Mouse (Mus musculus) embryonic facial prominence, embryonic 11.5 days (tissue): ENCODE measurements around the gene Gyg. TPM values are rescaled to one million over a fixed set of nuclear protein-coding genes. Genes with fewer than 3 reads are reported as not detected.

ENCODE experiments used
- ATAC-seq: fragments of 200-750 bp; cut with Nextera tagmentation; replicated peaks from 2 replicates; pipeline ENCODE4 v1.8.0; 2017; ENCODE audit warnings: low read depth; ENCODE audit not compliant: insufficient number of reproducible peaks, low FRiP score, low TSS enrichment
- DNase-seq: peaks from one replicate; pipeline ENCODE4 v3.0.0-alpha.2; 2015; ENCODE audit warnings: low spot score
- H3K27ac ChIP-seq: fragments of 300-500 bp; sonication (generic); replicated peaks from 2 replicates; pipeline ENCODE4 v1.5.1; 2014; ENCODE audit warnings: mild to moderate bottlenecking, low read depth, low read length, control low read depth
- H3K27me3 ChIP-seq: fragments of 300-500 bp; sonication (generic); 2 replicates; pipeline ENCODE4 v1.6.1; 2014; ENCODE audit warnings: mild to moderate bottlenecking, low read length, moderate library complexity, mixed read lengths; ENCODE audit not compliant: control insufficient read depth, insufficient read depth
- H3K36me3 ChIP-seq: fragments of 300-500 bp; sonication (generic); replicated peaks from 2 replicates; pipeline ENCODE4 v1.6.1; 2014; ENCODE audit warnings: low read depth, mild to moderate bottlenecking, low read length, moderate library complexity, mixed read lengths; ENCODE audit not compliant: control insufficient read depth, insufficient read depth
- H3K4me1 ChIP-seq: fragments of 300-500 bp; sonication (generic); 2 replicates; pipeline ENCODE4 v1.6.1; 2014; ENCODE audit warnings: low read length, mixed read lengths; ENCODE audit not compliant: control insufficient read depth, insufficient read depth
- H3K4me2 ChIP-seq: fragments of 300-500 bp; sonication (generic); 2 replicates; pipeline ENCODE4 v1.6.1; 2014; ENCODE audit warnings: low read depth, mild to moderate bottlenecking, control low read depth, low read length, moderate library complexity
- H3K4me3 ChIP-seq: fragments of 300-500 bp; sonication (generic); 2 replicates; pipeline ENCODE4 v1.5.1; 2014; ENCODE audit warnings: low read depth, low read length, control low read depth
- H3K9ac ChIP-seq: fragments of 300-500 bp; sonication (generic); replicated peaks from 2 replicates; pipeline ENCODE4 v1.6.1; 2014; ENCODE audit warnings: mild to moderate bottlenecking, control low read depth, low read length
- H3K9me3 ChIP-seq: fragments of 300-500 bp; sonication (generic); replicated peaks from 2 replicates; pipeline ENCODE4 v1.6.1; 2016; ENCODE audit warnings: mild to moderate bottlenecking, low read length, inconsistent platforms, mixed read lengths; ENCODE audit not compliant: control insufficient read depth
- WGBS: fragments of 180-500 bp; shearing (Covaris S2); extraction: QIAGEN DNeasy Blood & Tissue Kit; methylation state at CpG from one replicate; pipeline ENCODE4 v1.1.7; 2014; 5-methylcytosine and 5-hydroxymethylcytosine counted together
- polyA plus RNA-seq: library from polyadenylated mRNA; unstranded; fragments of >200 nt; fragmentation: Nextera tagmentation; extraction: Ambion mirVana; gene quantifications from 2 replicates; pipeline ENCODE4 v1.2.1, GENCODE M21; 2014

The Gyg gene
- polyA plus RNA-seq, 1 experiment from 2014 or later, result 57.5 TPM

GRCm38 (mm10) chr3:20141679-20142078 is 13.4 kb downstream of the Gyg start:
- no peaks in the 10 kb centered on the region for H3K36me3 ChIP-seq
- H3K27ac ChIP-seq, result no peak overlapping the region
- no peaks in the 10 kb centered on the region for H3K9me3 ChIP-seq
- no peak overlapping the region for H3K4me2 ChIP-seq
- H3K9ac ChIP-seq, result no peak overlapping the region
- no peak overlapping the region for H3K4me3 ChIP-seq
- 15% methylated on average over 1 of the region's 1 CpGs for WGBS
- H3K27me3 ChIP-seq, result no peaks in the 10 kb centered on the region
- peak; percentile 60; the same call in 1 of the 2 replicates for ATAC-seq
- no peaks in the 10 kb centered on the region for H3K4me1 ChIP-seq
- peak; percentile 75 for DNase-seq

- DNase-seq (no peak), ATAC-seq (no peak)
- Histone ChIP-seq H3K4me2 (no peak overlapping the region), H3K27ac (no peak overlapping the region), H3K9ac (no peak overlapping the region), H3K4me1 (no peaks in the 10 kb centered on the region), H3K36me3 (no peaks in the 10 kb centered on the region), H3K27me3 (no peaks in the 10 kb centered on the region), H3K9me3 (no peaks in the 10 kb centered on the region), H3K4me3 (no peak overlapping the region)
Observed at GRCm38 (mm10) chr3:20141240-20141639, 13.9 kb downstream of the Gyg start.

GRCm38 (mm10) chr3:20136868-20137581 is 18.1 kb downstream of the Gyg start:
- Histone ChIP-seq H3K27ac (no peak overlapping the region), H3K9me3 (no peaks in the 10 kb centered on the region), H3K4me2 (no peak overlapping the region), H3K36me3 (no peaks in the 10 kb centered on the region), H3K4me1 (no peaks in the 10 kb centered on the region), H3K9ac (no peak overlapping the region), H3K27me3 (no peaks in the 10 kb centered on the region), H3K4me3 (no peak overlapping the region)
- ATAC-seq, result no peak
- DNase-seq, result no peak
- WGBS, result 85% methylated on average over 9 of the region's 9 CpGs

DNA sequence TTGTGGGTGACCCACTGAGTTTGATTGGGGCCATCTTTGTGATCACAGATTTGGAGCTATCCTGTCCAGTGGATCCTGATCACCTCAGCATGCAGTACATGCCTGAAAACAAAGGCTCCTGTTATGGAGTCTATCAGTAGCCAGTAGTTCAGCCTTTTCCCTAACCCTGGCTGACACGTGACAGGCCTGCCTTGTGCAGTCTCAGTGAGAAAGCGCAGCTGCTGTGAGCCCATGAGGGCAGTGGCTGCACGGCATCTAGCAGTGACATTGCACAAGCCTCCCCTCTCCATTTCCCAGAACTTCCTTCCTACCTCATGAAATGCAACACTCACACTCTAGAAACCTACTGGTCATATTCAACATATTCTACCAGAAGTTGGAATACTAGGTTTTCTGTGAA is 20.6 kb downstream of the Gyg start:
- Histone ChIP-seq H3K9ac (no peak overlapping the region), H3K27ac (no peak overlapping the region), H3K27me3 (no peaks in the 10 kb centered on the region), H3K4me3 (no peak overlapping the region), H3K4me2 (no peak overlapping the region), H3K36me3 (no peaks in the 10 kb centered on the region), H3K9me3 (no peaks in the 10 kb centered on the region), H3K4me1 (no peaks in the 10 kb centered on the region)
- ATAC-seq (no peak), DNase-seq (no peak)
- WGBS, result 67% methylated on average over 3 of the region's 3 CpGs

DNA sequence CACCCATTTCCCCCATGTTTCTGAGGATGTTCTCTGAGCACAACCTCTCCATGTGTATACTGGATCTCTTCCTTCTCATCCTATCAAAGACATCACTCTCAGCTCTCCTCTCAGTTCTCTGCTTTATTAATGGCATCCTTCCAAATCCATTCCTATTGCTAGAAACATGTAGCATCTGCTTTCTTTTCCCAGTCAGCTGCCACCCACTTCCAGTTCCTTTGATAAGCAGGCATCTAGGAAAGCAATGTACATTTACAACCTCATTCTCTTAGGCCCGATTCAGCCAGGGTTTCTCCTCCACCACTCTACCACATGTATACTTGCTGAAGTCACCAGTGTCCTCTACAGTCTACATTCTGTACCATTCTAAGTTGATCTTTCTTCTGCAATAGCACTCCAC is 21.4 kb downstream of the Gyg start:
- H3K27ac ChIP-seq, result no peak overlapping the region
- ATAC-seq (no peak), DNase-seq (no peak)
- H3K4me2 ChIP-seq, result no peak overlapping the region
- no peak overlapping the region for H3K9ac ChIP-seq
- no peak overlapping the region for H3K4me3 ChIP-seq
- H3K27me3 ChIP-seq, result no peaks in the 10 kb centered on the region
- WGBS, result 93% methylated on average over 1 of the region's 1 CpGs
- H3K9me3 ChIP-seq, result no peaks in the 10 kb centered on the region
- no peaks in the 10 kb centered on the region for H3K4me1 ChIP-seq
- no peaks in the 10 kb centered on the region for H3K36me3 ChIP-seq

GRCm38 (mm10) chr3:20132731-20133130 is 22.4 kb downstream of the Gyg start:
- WGBS, result 87% methylated on average over 1 of the region's 1 CpGs
- H3K4me3 ChIP-seq, result no peak overlapping the region
- no peak overlapping the region for H3K27ac ChIP-seq
- no peaks in the 10 kb centered on the region for H3K9me3 ChIP-seq
- no peaks in the 10 kb centered on the region for H3K36me3 ChIP-seq
- H3K27me3 ChIP-seq, result no peaks in the 10 kb centered on the region
- no peak for DNase-seq
- H3K9ac ChIP-seq, result no peak overlapping the region
- H3K4me2 ChIP-seq, result no peak overlapping the region
- ATAC-seq, result no peak
- H3K4me1 ChIP-seq, result no peaks in the 10 kb centered on the region

DNA sequence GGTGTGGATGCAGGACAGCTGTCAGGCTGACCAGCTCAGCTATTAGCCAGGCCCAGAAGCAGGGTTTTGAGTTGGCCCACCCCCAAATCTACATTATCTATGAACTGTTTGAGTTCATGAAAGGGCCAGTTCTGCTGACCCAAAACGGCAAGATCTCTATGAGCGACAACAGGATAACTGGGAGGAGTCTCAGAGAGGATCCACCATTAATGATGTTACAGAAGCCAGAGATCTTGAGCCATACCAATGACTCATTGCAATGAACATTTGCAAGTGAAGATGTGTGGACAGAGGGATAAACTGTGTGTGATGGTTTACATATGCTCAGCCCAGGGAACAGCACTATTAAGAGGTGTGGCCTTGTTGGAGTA is 23.8 kb downstream of the Gyg start:
- H3K9ac ChIP-seq, result no peak overlapping the region
- no peak overlapping the region for H3K4me2 ChIP-seq
- H3K27me3 ChIP-seq, result no peaks in the 10 kb centered on the region
- no peaks in the 10 kb centered on the region for H3K9me3 ChIP-seq
- ATAC-seq (no peak), DNase-seq (no peak)
- H3K4me1 ChIP-seq, result no peaks in the 10 kb centered on the region
- H3K36me3 ChIP-seq, result no peaks in the 10 kb centered on the region
- no peak overlapping the region for H3K27ac ChIP-seq
- 80% methylated on average over 2 of the region's 2 CpGs for WGBS
- H3K4me3 ChIP-seq, result no peak overlapping the region

DNA sequence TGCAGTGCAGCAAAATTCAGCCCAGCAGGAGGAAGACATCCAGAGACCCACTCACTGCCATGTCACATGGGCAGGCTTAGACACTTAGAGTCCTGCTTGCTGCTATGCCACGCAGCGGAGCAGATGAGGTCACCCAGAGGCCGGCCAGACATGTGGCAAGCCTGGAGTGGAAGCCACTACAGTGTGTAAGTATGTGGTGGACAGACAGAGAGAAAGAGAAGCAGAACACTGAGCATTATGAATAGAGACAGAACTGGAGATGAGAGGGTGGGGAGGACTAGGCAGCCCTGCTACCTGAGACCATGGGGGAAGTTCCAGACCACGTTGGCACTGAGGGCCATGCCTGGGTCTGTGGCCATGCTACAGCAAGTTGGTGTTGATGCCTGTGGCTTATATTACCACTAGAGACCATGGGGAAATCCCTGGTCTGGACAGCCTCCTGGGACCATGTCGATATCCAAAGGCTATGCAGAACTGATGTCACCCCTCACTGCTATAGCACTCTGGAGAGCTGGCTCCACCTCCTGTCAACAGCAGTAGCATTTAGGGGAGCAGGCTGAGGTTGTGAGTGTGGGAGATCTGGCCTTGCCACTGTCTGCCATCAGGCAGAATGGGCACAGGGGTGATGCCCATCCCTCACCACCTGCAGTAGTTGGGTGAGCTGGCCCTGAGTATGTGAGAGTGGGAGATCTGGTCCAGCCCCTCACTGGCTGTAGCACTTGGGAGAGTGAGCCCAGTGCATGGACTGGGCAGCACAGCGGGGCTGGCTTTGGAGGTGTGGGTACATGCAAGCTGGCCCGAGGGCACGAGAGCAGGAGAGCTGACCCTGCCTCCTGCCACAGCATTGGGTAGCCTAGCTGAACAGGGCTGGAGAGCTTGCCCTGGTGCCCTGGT is 24.4 kb downstream of the Gyg start:
- no peak for DNase-seq
- no peak for ATAC-seq
- H3K9ac ChIP-seq, result no peak overlapping the region
- H3K4me3 ChIP-seq, result no peak overlapping the region
- no peaks in the 10 kb centered on the region for H3K9me3 ChIP-seq
- WGBS, result 88% methylated on average over 8 of the region's 8 CpGs
- no peaks in the 10 kb centered on the region for H3K27me3 ChIP-seq
- no peak overlapping the region for H3K4me2 ChIP-seq
- no peaks in the 10 kb centered on the region for H3K4me1 ChIP-seq
- no peaks in the 10 kb centered on the region for H3K36me3 ChIP-seq
- H3K27ac ChIP-seq, result no peak overlapping the region
